11 mouse cellular contexts compared by ENCODE assay signal in the genomic region with DNA sequence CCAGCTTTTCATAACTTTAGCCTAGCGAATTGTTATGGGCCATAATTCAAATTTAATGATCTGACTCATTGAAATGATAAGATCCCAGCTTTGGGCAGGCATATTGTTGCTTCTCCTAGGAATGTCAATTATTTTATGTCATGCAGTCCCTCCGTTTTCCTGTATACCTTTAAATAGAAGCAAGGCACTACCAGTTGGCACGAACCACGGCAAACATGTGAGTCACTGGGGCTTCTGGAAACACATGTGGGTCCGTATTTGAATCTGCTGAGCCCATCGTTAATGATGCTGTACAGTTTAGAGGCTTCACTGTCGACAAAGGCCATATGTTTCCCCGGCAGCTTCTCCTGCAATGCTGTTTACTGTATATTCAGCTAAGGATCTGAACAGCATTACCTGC.
A peak's percentile ranks its signal among the peaks of the same experiment; 100 is the strongest.
DNase-seq lines count a peak whose midpoint lies in the region; ATAC-seq and TF ChIP-seq lines count a peak whose summit lies in the region.
"Had no signal": no experiment of that assay in that cellular context is flagged by ENCODE, and none has a peak within 500 bp of the region (broad histone marks: within the 10 kb centered on the region; RNA-seq: fewer than 3 reads in every experiment).

No protein-coding gene starts in this region.

- 45% methylated on average over 8 of the region's 8 CpGs for WGBS in hindbrain, postnatal 0 days
- WGBS in neural tube, embryonic 15.5 days, result 46% methylated on average over 8 of the region's 8 CpGs
- WGBS in heart, embryonic 12.5 days, result 62% methylated on average over 8 of the region's 8 CpGs

- DNase-seq in kidney, postnatal 4 days, result peak; percentile 10
- no peak for DNase-seq in kidney, adult 9 months
- peak; percentile 6 for DNase-seq in adrenal gland, adult 8-10 months
- DNase-seq in hindbrain, postnatal 0 days (ENCODE audit: low spot score), result peak; percentile 28
- DNase-seq in thymus, postnatal 36 days, result no peak

- ATAC-seq in hindbrain, postnatal 0 days, result no peak
- peak; percentile 55; the same call in 1 of the 2 replicates for ATAC-seq in neural tube, embryonic 15.5 days (ENCODE audit: low FRiP score)
- no peak for ATAC-seq in heart, embryonic 12.5 days (ENCODE audit: insufficient number of reproducible peaks, low FRiP score)
- no peak for ATAC-seq in inflammation-experienced regulatory T-cells, adult 6 months

- no peaks in the 10 kb centered on the region for H3K36me3 ChIP-seq in hindbrain, postnatal 0 days (ENCODE audit: insufficient read depth, low read length)
- H3K36me3 ChIP-seq in neural tube, embryonic 15.5 days, result no peaks in the 10 kb centered on the region
- H3K36me3 ChIP-seq in heart, embryonic 12.5 days, result no peaks in the 10 kb centered on the region
- H3K36me3 ChIP-seq: kidney, embryonic 15.5 days; neural tube, embryonic 12.5 days had no signal

- H3K4me3 ChIP-seq in hindbrain, postnatal 0 days (ENCODE audit: low read length), result no peak overlapping the region
- H3K4me3 ChIP-seq in neural tube, embryonic 15.5 days (replicated peaks), result no peak overlapping the region
- H3K4me3 ChIP-seq in heart, embryonic 12.5 days, result no peak overlapping the region
- H3K4me3 ChIP-seq: kidney, embryonic 15.5 days; neural tube, embryonic 12.5 days had no signal

- H3K27ac ChIP-seq in hindbrain, postnatal 0 days, result peak overlapping the region; percentile 36; the same call in 1 of the 2 replicates
- peak overlapping the region; percentile 52; the same call in 1 of the 2 replicates for H3K27ac ChIP-seq in neural tube, embryonic 15.5 days (replicated peaks)
- no peak overlapping the region for H3K27ac ChIP-seq in heart, embryonic 12.5 days (ENCODE audit: poor library complexity, severe bottlenecking)
- H3K27ac ChIP-seq: kidney, embryonic 15.5 days; liver, embryonic 14.5 days; neural tube, embryonic 12.5 days had no signal

- TF ChIP-seq CTCF in hindbrain, postnatal 0 days (IDR thresholded peaks at IDR 0.05; ENCODE audit: low read depth), result no peak

- H3K9ac ChIP-seq in hindbrain, postnatal 0 days (replicated peaks; ENCODE audit: low read length), result no peak overlapping the region
- H3K9ac ChIP-seq in neural tube, embryonic 15.5 days (replicated peaks), result no peak overlapping the region
- no peak overlapping the region for H3K9ac ChIP-seq in heart, embryonic 12.5 days
- H3K9ac ChIP-seq: kidney, embryonic 15.5 days; liver, embryonic 14.5 days; neural tube, embryonic 12.5 days had no signal

- no peak overlapping the region for H3K4me2 ChIP-seq in hindbrain, postnatal 0 days (ENCODE audit: low read depth, low read length)
- H3K4me2 ChIP-seq in neural tube, embryonic 15.5 days, result 0 out of 2 replicates have a peak overlapping the region, but pooled peaks have one; percentile 1
- H3K4me2 ChIP-seq in heart, embryonic 12.5 days, result no peak overlapping the region
- H3K4me2 ChIP-seq: kidney, embryonic 15.5 days; neural tube, embryonic 12.5 days had no signal

- no peaks in the 10 kb centered on the region for H3K27me3 ChIP-seq in hindbrain, postnatal 0 days (ENCODE audit: insufficient read depth, low read length)
- H3K27me3 ChIP-seq in neural tube, embryonic 15.5 days (replicated peaks), result no peaks in the 10 kb centered on the region
- H3K27me3 ChIP-seq in heart, embryonic 12.5 days (replicated peaks), result no peaks in the 10 kb centered on the region
- H3K27me3 ChIP-seq: kidney, embryonic 15.5 days; neural tube, embryonic 12.5 days had no signal

- H3K9me3 ChIP-seq in hindbrain, postnatal 0 days (ENCODE audit: low read length), result no peaks in the 10 kb centered on the region
- H3K9me3 ChIP-seq in neural tube, embryonic 15.5 days (replicated peaks), result no peaks in the 10 kb centered on the region
- H3K9me3 ChIP-seq in heart, embryonic 12.5 days (replicated peaks), result no peaks in the 10 kb centered on the region
- H3K9me3 ChIP-seq: kidney, embryonic 15.5 days; neural tube, embryonic 12.5 days had no signal

- no peaks in the 10 kb centered on the region for H3K4me1 ChIP-seq in hindbrain, postnatal 0 days (ENCODE audit: insufficient read depth, low read length)
- peaks cover 9% of the 10 kb centered on the region; the same call in 1 of the 2 replicates for H3K4me1 ChIP-seq in neural tube, embryonic 15.5 days
- 0 out of 2 replicates have a peak, but pooled peaks cover 2% of the 10 kb centered on the region for H3K4me1 ChIP-seq in heart, embryonic 12.5 days (replicated peaks)
- H3K4me1 ChIP-seq: neural tube, embryonic 12.5 days had no signal

Comparison
In these comparisons a context has a peak if more than half of its experiments do, and no peak if none do; other contexts are left out.
1. DNase-seq: peak in kidney, postnatal 4 days (2 of 2), adrenal gland, adult 8-10 months (single experiment) and hindbrain, postnatal 0 days (single experiment); none in kidney, adult 9 months (single experiment) and thymus, postnatal 36 days (0 of 2).